Mouse (Mus musculus) adipocyte (in vitro differentiated cells): ENCODE measurements at regions not wholly inside any gene's neighbourhood (a gene's known extent, or its start where the extent isn't known, plus 50 kb on each side); places are given as distances from the start of the nearest gene placed in this dataset.
"Not testable (repeated sequence)": the region's sequence is repeated elsewhere in the genome, so short reads cannot be mapped to it uniquely, and the experiment has no call there.

ENCODE experiments used
- DNase-seq: peaks from one replicate; pipeline ENCODE4 v3.0.0-alpha.2; 2016; ENCODE audit warnings: low spot score

- DNase-seq: no peak
These were observed 490.6 kb upstream of the Sall1 start for GRCm38 (mm10) chr8:89534605-89535004.

GRCm38 (mm10) chr8:89525041-89525440 is 481.1 kb upstream of the Sall1 start:
- DNase-seq: no peak

- no peak for DNase-seq
These were observed 479.4 kb upstream of the Sall1 start for GRCm38 (mm10) chr8:89523336-89523735.

- no peak for DNase-seq
These were observed 472.6 kb upstream of the Sall1 start for GRCm38 (mm10) chr8:89516602-89517001.

- DNase-seq: no peak
These were observed 470.3 kb upstream of the Sall1 start for GRCm38 (mm10) chr8:89514270-89514669.

- no peak for DNase-seq
These were observed 463.7 kb upstream of the Sall1 start for GRCm38 (mm10) chr8:89507639-89508038.

- DNase-seq: no peak
These were observed 459.7 kb upstream of the Sall1 start for GRCm38 (mm10) chr8:89503545-89504234.

GRCm38 (mm10) chr8:89503030-89503429 is 459.1 kb upstream of the Sall1 start:
- no peak for DNase-seq

GRCm38 (mm10) chr8:89501756-89502155 is 457.8 kb upstream of the Sall1 start:
- no peak for DNase-seq

GRCm38 (mm10) chr8:89499831-89500230 is 455.9 kb upstream of the Sall1 start:
- DNase-seq: no peak

GRCm38 (mm10) chr8:89498088-89498695 is 454.2 kb upstream of the Sall1 start:
- no peak for DNase-seq

- no peak for DNase-seq
These were observed 448.4 kb upstream of the Sall1 start for GRCm38 (mm10) chr8:89492336-89492735.

- DNase-seq: not testable (repeated sequence)
These were observed 438.5 kb upstream of the Sall1 start for GRCm38 (mm10) chr8:89482481-89482880.

GRCm38 (mm10) chr8:89476930-89477329 is 433.0 kb upstream of the Sall1 start:
- DNase-seq: no peak

- DNase-seq: no peak
These were observed 427.2 kb upstream of the Sall1 start for GRCm38 (mm10) chr8:89471116-89471515.

GRCm38 (mm10) chr8:89468782-89469220 is 424.8 kb upstream of the Sall1 start:
- DNase-seq: no peak

GRCm38 (mm10) chr8:89465211-89465753 is 421.3 kb upstream of the Sall1 start:
- no peak for DNase-seq

GRCm38 (mm10) chr8:89456517-89456916 is 412.6 kb upstream of the Sall1 start:
- DNase-seq: no peak

- no peak for DNase-seq
These were observed 411.8 kb upstream of the Sall1 start for GRCm38 (mm10) chr8:89455731-89456130.

GRCm38 (mm10) chr8:89454197-89454596 is 410.2 kb upstream of the Sall1 start:
- DNase-seq: no peak

GRCm38 (mm10) chr8:89453724-89454123 is 409.8 kb upstream of the Sall1 start:
- no peak for DNase-seq

GRCm38 (mm10) chr8:89444466-89444865 is 400.5 kb upstream of the Sall1 start:
- no peak for DNase-seq

GRCm38 (mm10) chr8:89439304-89439703 is 395.3 kb upstream of the Sall1 start:
- no peak for DNase-seq

- DNase-seq: no peak
These were observed 383.0 kb upstream of the Sall1 start for GRCm38 (mm10) chr8:89426969-89427368.
